Mouse (Mus musculus): Measurements from ENCODE around the gene Acy3. TPM values are rescaled to one million over a fixed set of nuclear protein-coding genes. Genes with fewer than 3 reads are reported as not detected.
A peak's percentile ranks its signal among the peaks of the same experiment; 100 is the strongest.

Acy3 gene
- total RNA-seq (2014; rRNA removed) (2.5 and 3.0 TPM in 2 replicates), polyA plus RNA-seq (2015; fragmentation: Nextera tagmentation; extraction: Ambion mirVana) (2.6 and 3.5 TPM in 2 replicates)

DNA sequence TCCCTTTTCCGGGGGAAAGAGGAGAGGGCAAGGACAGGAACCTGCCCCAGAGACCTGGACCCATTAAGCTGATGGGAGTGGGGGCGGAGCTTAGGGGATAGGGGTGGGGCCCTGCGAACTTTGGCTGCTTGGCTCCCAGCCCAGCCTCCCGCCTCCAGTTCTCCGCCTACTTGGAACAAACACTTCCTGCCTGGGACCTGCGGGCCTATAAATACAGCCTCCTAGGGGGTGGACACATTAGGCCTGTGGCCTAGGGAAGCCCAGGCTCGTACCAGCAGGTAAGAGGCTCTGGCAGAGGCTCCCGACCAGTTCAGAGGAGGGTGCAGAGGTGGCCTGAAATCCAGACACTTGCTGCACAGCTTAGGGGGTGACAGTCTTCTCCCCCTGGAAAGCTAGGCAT lies at the start of gene Acy3:
Gene Acy3 (plus strand): TSS at position 237 of the 400 bp plus-strand sequence.
- ATAC-seq (ENCODE audit: low FRiP score) (no peak), DNase-seq (ENCODE audit: low spot score) (no peak)
- Histone ChIP-seq H3K4me2 (ENCODE audit: low read depth, low read length, poor library complexity, severe bottlenecking) (no peak within 1 kb of the TSS), H3K9me3 (ENCODE audit: low read length) (no peaks in the 10 kb centered on the region), H3K4me1 (ENCODE audit: insufficient read depth, low read length) (no peaks in the 10 kb centered on the region), H3K9ac (replicated peaks; ENCODE audit: low read length, poor library complexity, severe bottlenecking) (no peak within 1 kb of the TSS), H3K36me3 (ENCODE audit: insufficient read depth, low read length) (no peaks in the 10 kb centered on the region), H3K27me3 (ENCODE audit: insufficient read depth, low read length) (no peaks in the 10 kb centered on the region), H3K4me3 (ENCODE audit: low read depth, low read length) (no peak within 1 kb of the TSS), H3K27ac (ENCODE audit: low read depth, low read length) (no peak within 1 kb of the TSS)
- WGBS: 22% methylated on average over 8 of the region's 8 CpGs
- TF ChIP-seq CTCF (IDR thresholded peaks at IDR 0.05): no peak

GRCm38 (mm10) chr19:3942315-3942714 lies 44.1 kb upstream of the Acy3 start:
- ATAC-seq (ENCODE audit: low FRiP score) (no peak), DNase-seq (ENCODE audit: low spot score) (no peak)
- Histone ChIP-seq H3K36me3 (ENCODE audit: insufficient read depth, low read length) (no peaks in the 10 kb centered on the region), H3K4me3 (ENCODE audit: low read depth, low read length) (no peak overlapping the region), H3K27ac (ENCODE audit: low read depth, low read length) (no peak overlapping the region), H3K9ac (replicated peaks; ENCODE audit: low read length, poor library complexity, severe bottlenecking) (no peak overlapping the region), H3K4me2 (ENCODE audit: low read depth, low read length, poor library complexity, severe bottlenecking) (no peak overlapping the region), H3K9me3 (ENCODE audit: low read length) (no peaks in the 10 kb centered on the region), H3K4me1 (ENCODE audit: insufficient read depth, low read length) (no peaks in the 10 kb centered on the region), H3K27me3 (ENCODE audit: insufficient read depth, low read length) (no peaks in the 10 kb centered on the region)
- 88% methylated on average over 7 of the region's 7 CpGs for WGBS
- no peak for TF ChIP-seq CTCF (IDR thresholded peaks at IDR 0.05)

DNA sequence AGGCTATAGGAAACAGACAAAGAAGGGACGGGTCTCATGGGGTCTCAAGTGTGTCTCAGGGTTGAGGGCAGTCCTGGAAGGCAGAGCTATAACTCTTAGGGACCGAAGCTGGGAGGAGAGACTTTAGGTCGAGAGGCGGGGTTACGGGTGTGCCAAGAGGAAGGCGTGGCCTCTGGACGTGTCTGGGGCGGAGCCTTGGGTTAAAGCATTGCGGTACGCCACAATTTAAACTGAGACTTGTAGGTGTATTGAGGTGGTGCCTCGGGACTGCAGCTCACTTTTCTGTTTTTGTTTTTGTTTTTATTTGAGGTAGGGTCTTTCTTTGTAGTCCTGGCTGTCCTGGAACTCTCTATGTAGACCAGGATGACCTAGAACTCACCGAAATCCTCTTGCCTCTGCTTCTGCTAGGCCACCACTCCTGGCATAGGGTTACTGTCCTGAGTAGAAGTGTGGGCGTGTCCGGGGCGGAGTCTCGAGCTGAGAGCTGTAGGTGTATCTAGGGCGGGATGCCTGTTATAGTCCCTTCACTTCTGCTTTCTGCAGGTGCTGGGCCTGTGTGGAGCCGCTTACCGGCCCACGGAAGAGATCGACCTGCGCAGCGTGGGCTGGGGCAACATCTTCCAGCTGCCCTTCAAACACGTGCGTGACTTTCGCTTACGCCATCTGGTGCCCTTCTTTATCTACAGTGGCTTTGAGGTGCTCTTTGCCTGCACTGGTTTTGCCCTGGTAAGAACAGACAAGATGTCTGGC lies 43.2 kb upstream of the Acy3 start:
- Histone ChIP-seq H3K27ac (ENCODE audit: low read depth, low read length) (no peak overlapping the region), H3K9ac (replicated peaks; ENCODE audit: low read length, poor library complexity, severe bottlenecking) (no peak overlapping the region), H3K4me1 (ENCODE audit: insufficient read depth, low read length) (no peaks in the 10 kb centered on the region), H3K4me3 (ENCODE audit: low read depth, low read length) (no peak overlapping the region), H3K27me3 (ENCODE audit: insufficient read depth, low read length) (no peaks in the 10 kb centered on the region), H3K36me3 (ENCODE audit: insufficient read depth, low read length) (no peaks in the 10 kb centered on the region), H3K9me3 (ENCODE audit: low read length) (no peaks in the 10 kb centered on the region), H3K4me2 (ENCODE audit: low read depth, low read length, poor library complexity, severe bottlenecking) (no peak overlapping the region)
- ATAC-seq (ENCODE audit: low FRiP score) (no peak), DNase-seq (ENCODE audit: low spot score) (no peak)
- WGBS: 27% methylated on average over 27 of the region's 27 CpGs
- no peak for TF ChIP-seq CTCF (IDR thresholded peaks at IDR 0.05)

- Histone ChIP-seq H3K27me3 (ENCODE audit: insufficient read depth, low read length) (no peaks in the 10 kb centered on the region), H3K4me3 (ENCODE audit: low read depth, low read length) (no peak overlapping the region), H3K4me2 (ENCODE audit: low read depth, low read length, poor library complexity, severe bottlenecking) (no peak overlapping the region), H3K9ac (replicated peaks; ENCODE audit: low read length, poor library complexity, severe bottlenecking) (no peak overlapping the region), H3K4me1 (ENCODE audit: insufficient read depth, low read length) (no peaks in the 10 kb centered on the region), H3K27ac (ENCODE audit: low read depth, low read length) (no peak overlapping the region), H3K9me3 (ENCODE audit: low read length) (no peaks in the 10 kb centered on the region), H3K36me3 (ENCODE audit: insufficient read depth, low read length) (no peaks in the 10 kb centered on the region)
- TF ChIP-seq CTCF (IDR thresholded peaks at IDR 0.05): no peak
- no peak for ATAC-seq (ENCODE audit: low FRiP score)
- 36% methylated on average over 10 of the region's 10 CpGs for WGBS
- no peak for DNase-seq (ENCODE audit: low spot score)
Measured at GRCm38 (mm10) chr19:3945872-3946564, 40.4 kb upstream of the Acy3 start.

DNA sequence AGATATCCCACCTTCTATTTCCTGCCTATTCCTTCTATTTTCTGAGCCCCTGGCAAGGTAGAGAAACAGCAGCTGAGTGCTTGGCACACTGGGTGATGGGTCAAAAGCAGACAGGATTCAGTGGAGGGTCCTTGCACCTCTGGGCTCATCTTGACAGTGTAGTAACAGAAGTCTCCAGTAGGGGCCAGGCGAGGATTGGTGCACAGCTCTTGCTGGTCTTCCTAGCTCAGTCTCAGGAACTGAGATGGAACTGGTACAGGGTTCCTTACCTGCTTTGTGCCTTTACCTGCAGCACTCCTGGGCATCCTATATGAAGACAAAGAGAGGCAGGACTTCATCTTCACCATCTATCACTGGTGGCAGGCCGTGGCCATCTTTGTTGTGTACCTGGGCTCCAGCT lies 39.7 kb upstream of the Acy3 start:
- no peak overlapping the region for H3K27ac ChIP-seq (ENCODE audit: low read depth, low read length)
- no peak overlapping the region for H3K9ac ChIP-seq (replicated peaks; ENCODE audit: low read length, poor library complexity, severe bottlenecking)
- no peaks in the 10 kb centered on the region for H3K4me1 ChIP-seq (ENCODE audit: insufficient read depth, low read length)
- H3K4me3 ChIP-seq (ENCODE audit: low read depth, low read length): no peak overlapping the region
- no peaks in the 10 kb centered on the region for H3K9me3 ChIP-seq (ENCODE audit: low read length)
- no peaks in the 10 kb centered on the region for H3K36me3 ChIP-seq (ENCODE audit: insufficient read depth, low read length)
- peak; percentile 63; the same call in 1 of the 2 replicates for ATAC-seq (ENCODE audit: low FRiP score)
- H3K4me2 ChIP-seq (ENCODE audit: low read depth, low read length, poor library complexity, severe bottlenecking): no peak overlapping the region
- DNase-seq (ENCODE audit: low spot score): peak; percentile 74
- WGBS: 17% methylated on average over 2 of the region's 2 CpGs
- peak; percentile 95 for TF ChIP-seq CTCF (IDR thresholded peaks at IDR 0.05)
- H3K27me3 ChIP-seq (ENCODE audit: insufficient read depth, low read length): no peaks in the 10 kb centered on the region

- WGBS: 77% methylated on average over 3 of the region's 3 CpGs
- H3K27ac ChIP-seq (ENCODE audit: low read depth, low read length): no peak overlapping the region
- H3K36me3 ChIP-seq (ENCODE audit: insufficient read depth, low read length): no peaks in the 10 kb centered on the region
- no peaks in the 10 kb centered on the region for H3K27me3 ChIP-seq (ENCODE audit: insufficient read depth, low read length)
- no peak for DNase-seq (ENCODE audit: low spot score)
- H3K4me3 ChIP-seq (ENCODE audit: low read depth, low read length): no peak overlapping the region
- no peaks in the 10 kb centered on the region for H3K4me1 ChIP-seq (ENCODE audit: insufficient read depth, low read length)
- ATAC-seq (ENCODE audit: low FRiP score): no peak
- H3K9ac ChIP-seq (replicated peaks; ENCODE audit: low read length, poor library complexity, severe bottlenecking): no peak overlapping the region
- TF ChIP-seq CTCF (IDR thresholded peaks at IDR 0.05): no peak
- no peaks in the 10 kb centered on the region for H3K9me3 ChIP-seq (ENCODE audit: low read length)
- H3K4me2 ChIP-seq (ENCODE audit: low read depth, low read length, poor library complexity, severe bottlenecking): no peak overlapping the region
Measured at GRCm38 (mm10) chr19:3947813-3948212, 38.6 kb upstream of the Acy3 start.

All from midbrain, postnatal 0 days (tissue).